Mouse (Mus musculus): Measurements from ENCODE around the gene Chrm1. TPM values are rescaled to one million over a fixed set of nuclear protein-coding genes. Genes with fewer than 3 reads are reported as not detected.
"Not testable (repeated sequence)": the region's sequence is repeated elsewhere in the genome, so short reads cannot be mapped to it uniquely, and the experiment has no call there.

Chrm1 gene
- polyA plus RNA-seq, 1 experiment from 2014 or later: not detected

GRCm38 (mm10) chr19:8727495-8728114 lies 64.0 kb downstream of the Chrm1 start:
- H3K9ac ChIP-seq: no peak overlapping the region
- peaks cover 13% of the 10 kb centered on the region for H3K4me1 ChIP-seq (replicated peaks)
- H3K9me3 ChIP-seq (replicated peaks): no peaks in the 10 kb centered on the region
- no peaks in the 10 kb centered on the region for H3K27me3 ChIP-seq (replicated peaks)
- H3K4me2 ChIP-seq: no peak overlapping the region
- ATAC-seq (ENCODE audit: insufficient number of reproducible peaks, low FRiP score): no peak
- no peak overlapping the region for H3K4me3 ChIP-seq
- no peak overlapping the region for H3K27ac ChIP-seq (ENCODE audit: poor library complexity, severe bottlenecking)
- 22% methylated on average over 5 of the region's 5 CpGs for WGBS
- peaks cover 27% of the 10 kb centered on the region for H3K36me3 ChIP-seq

- Histone ChIP-seq H3K36me3 (peaks cover 27% of the 10 kb centered on the region), H3K4me1 (replicated peaks) (peaks cover 13% of the 10 kb centered on the region)
- H3K9ac ChIP-seq; H3K27me3 ChIP-seq (replicated peaks); ATAC-seq (ENCODE audit: insufficient number of reproducible peaks, low FRiP score); H3K27ac ChIP-seq (ENCODE audit: poor library complexity, severe bottlenecking); H3K4me2 ChIP-seq; H3K9me3 ChIP-seq (replicated peaks); H3K4me3 ChIP-seq: not testable (repeated sequence)
- WGBS: 50% methylated on average over 3 of the region's 3 CpGs
These were observed 64.9 kb downstream of the Chrm1 start for GRCm38 (mm10) chr19:8728335-8729099.

Other genes with a start within 250 kb of the Chrm1 start
- 0.05 TPM in 1 of 2 replicates, not detected in the other for gene Slc22a8, start 72.5 kb upstream of the Chrm1 start, polyA plus RNA-seq (2016; fragmentation: Nextera tagmentation; extraction: Ambion mirVana)
- gene Slc22a6, start 45.8 kb upstream of the Chrm1 start, polyA plus RNA-seq (2016; fragmentation: Nextera tagmentation; extraction: Ambion mirVana): not detected in 2 replicates
- 87.6 and 88.9 TPM in 2 replicates for gene Slc3a2, start 59.6 kb downstream of the Chrm1 start, polyA plus RNA-seq (2016; fragmentation: Nextera tagmentation; extraction: Ambion mirVana)
- gene Wdr74, start 72.0 kb downstream of the Chrm1 start, polyA plus RNA-seq (2016; fragmentation: Nextera tagmentation; extraction: Ambion mirVana): 48.9 and 52.9 TPM in 2 replicates
- 1.8 and 2.8 TPM in 2 replicates for gene 1700092M07Rik, start 76.9 kb downstream of the Chrm1 start, polyA plus RNA-seq (2016; fragmentation: Nextera tagmentation; extraction: Ambion mirVana)
- 86.1 and 88.1 TPM in 2 replicates for gene Stx5a, start 77.6 kb downstream of the Chrm1 start, polyA plus RNA-seq (2016; fragmentation: Nextera tagmentation; extraction: Ambion mirVana)
- 135 and 149 TPM in 2 replicates for gene Nxf1, start 93.3 kb downstream of the Chrm1 start, polyA plus RNA-seq (2016; fragmentation: Nextera tagmentation; extraction: Ambion mirVana)
- gene Tmem223, start 107.2 kb downstream of the Chrm1 start, polyA plus RNA-seq (2016; fragmentation: Nextera tagmentation; extraction: Ambion mirVana): 145 and 146 TPM in 2 replicates
- 49.7 and 51.9 TPM in 2 replicates for gene Tmem179b, start 110.7 kb downstream of the Chrm1 start, polyA plus RNA-seq (2016; fragmentation: Nextera tagmentation; extraction: Ambion mirVana)
- 22.5 and 23.3 TPM in 2 replicates for gene Taf6l, start 122.6 kb downstream of the Chrm1 start, polyA plus RNA-seq (2016; fragmentation: Nextera tagmentation; extraction: Ambion mirVana)
- 137 and 145 TPM in 2 replicates for gene Polr2g, start 134.8 kb downstream of the Chrm1 start, polyA plus RNA-seq (2016; fragmentation: Nextera tagmentation; extraction: Ambion mirVana)
- gene Zbtb3, start 138.8 kb downstream of the Chrm1 start, polyA plus RNA-seq (2016; fragmentation: Nextera tagmentation; extraction: Ambion mirVana): 3.8 and 4.1 TPM in 2 replicates
- gene Ttc9c, start 155.5 kb downstream of the Chrm1 start, polyA plus RNA-seq (2016; fragmentation: Nextera tagmentation; extraction: Ambion mirVana): 36.3 and 37.0 TPM in 2 replicates
- 3.8 TPM in 2 replicates for gene Hnrnpul2, start 156.2 kb downstream of the Chrm1 start, polyA plus RNA-seq (2016; fragmentation: Nextera tagmentation; extraction: Ambion mirVana)
- not detected in 2 replicates for gene AC129217.1, start 166.0 kb downstream of the Chrm1 start, polyA plus RNA-seq (2016; fragmentation: Nextera tagmentation; extraction: Ambion mirVana)
- 41.0 and 41.1 TPM in 2 replicates for gene Bscl2, start 173.7 kb downstream of the Chrm1 start, polyA plus RNA-seq (2016; fragmentation: Nextera tagmentation; extraction: Ambion mirVana)
- 2.5 and 2.9 TPM in 2 replicates for gene Gng3, start 175.4 kb downstream of the Chrm1 start, polyA plus RNA-seq (2016; fragmentation: Nextera tagmentation; extraction: Ambion mirVana)
- gene Lrrn4cl, start 187.0 kb downstream of the Chrm1 start, polyA plus RNA-seq (2016; fragmentation: Nextera tagmentation; extraction: Ambion mirVana): 0.77 and 0.78 TPM in 2 replicates
- 138 and 142 TPM in 2 replicates for gene Ubxn1, start 207.7 kb downstream of the Chrm1 start, polyA plus RNA-seq (2016; fragmentation: Nextera tagmentation; extraction: Ambion mirVana)
- 52.7 and 60.6 TPM in 2 replicates for gene Uqcc3, start 217.1 kb downstream of the Chrm1 start, polyA plus RNA-seq (2016; fragmentation: Nextera tagmentation; extraction: Ambion mirVana)
- 61.5 and 66.4 TPM in 2 replicates for gene Lbhd1, start 219.9 kb downstream of the Chrm1 start, polyA plus RNA-seq (2016; fragmentation: Nextera tagmentation; extraction: Ambion mirVana)
- not detected in 2 replicates for gene Gm49403, start 220.1 kb downstream of the Chrm1 start, polyA plus RNA-seq (2016; fragmentation: Nextera tagmentation; extraction: Ambion mirVana)
- gene 1810009A15Rik, start 225.1 kb downstream of the Chrm1 start, polyA plus RNA-seq (2016; fragmentation: Nextera tagmentation; extraction: Ambion mirVana): 64.2 and 64.5 TPM in 2 replicates
- gene Gm49416, start 225.1 kb downstream of the Chrm1 start, polyA plus RNA-seq (2016; fragmentation: Nextera tagmentation; extraction: Ambion mirVana): not detected in 2 replicates
- gene Ints5, start 229.2 kb downstream of the Chrm1 start, polyA plus RNA-seq (2016; fragmentation: Nextera tagmentation; extraction: Ambion mirVana): 28.9 and 30.1 TPM in 2 replicates
- 78.7 and 83.6 TPM in 2 replicates for gene Ganab, start 234.3 kb downstream of the Chrm1 start, polyA plus RNA-seq (2016; fragmentation: Nextera tagmentation; extraction: Ambion mirVana)